Mouse (Mus musculus) heart, postnatal 10 days (tissue): ENCODE data around the gene Pa2g4. TPM values are rescaled to one million over a fixed set of nuclear protein-coding genes. Genes with fewer than 3 reads are reported as not detected.
"Not testable (repeated sequence)": the region's sequence is repeated elsewhere in the genome, so short reads cannot be mapped to it uniquely, and the experiment has no call there.

Experiments
- DNase-seq, 2 experiments: peaks; one replicate each; pipeline ENCODE4 v3.0.0; 2021
- intact Hi-C: fragments of 180-260 bp; cut with DNase I; formaldehyde crosslinking; loops from one replicate; pipeline ENCODE4 v1.15.1; 2025
- total RNA-seq, 2 experiments: library from RNA; stranded (reverse); gene quantifications; 2 replicates each; pipeline ENCODE4 v1.2.3; 2021

The Pa2g4 gene
- total RNA-seq, 2 experiments from 2014 or later, result 60.0 to 64.4 TPM

- intact Hi-C loops, result no loop called here
- peak; percentile 79 to 83 for DNase-seq
Observed at GRCm38 (mm10) chr10:128583644-128584043, 17.9 kb upstream of the Pa2g4 start.

GRCm38 (mm10) chr10:128579731-128580130 lies 13.9 kb upstream of the Pa2g4 start:
- DNase-seq, result no peak
- intact Hi-C loops, result no loop called here

- DNase-seq, result no peak
- intact Hi-C loops, result no loop called here
Observed at GRCm38 (mm10) chr10:128579298-128579697, 13.5 kb upstream of the Pa2g4 start.

DNA sequence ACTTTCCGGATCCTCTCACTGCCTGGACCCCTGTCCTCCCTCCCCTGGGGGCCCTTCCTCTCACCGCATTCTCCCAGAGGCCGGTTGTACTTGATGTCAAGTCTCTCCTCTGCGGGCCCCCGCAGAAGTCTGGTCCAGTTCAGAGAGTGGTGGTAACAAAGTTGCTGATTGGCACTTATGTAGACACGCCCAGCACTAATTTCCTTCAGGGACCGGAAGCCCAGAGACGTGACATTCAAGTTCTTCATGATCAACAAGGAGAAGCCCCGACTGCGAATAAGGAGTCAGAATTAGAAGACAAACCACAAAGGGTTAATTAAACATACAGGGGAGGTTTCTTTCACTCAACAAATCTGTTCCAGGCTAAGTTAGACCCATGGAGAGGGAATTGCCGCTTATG lies 12.5 kb upstream of the Pa2g4 start:
- DNase-seq, result no peak
- intact Hi-C loops, result no loop called here

- no peak for DNase-seq
- intact Hi-C loops, result no loop called here
Observed at GRCm38 (mm10) chr10:128575063-128575462, 9.3 kb upstream of the Pa2g4 start.

- DNase-seq, result no peak
- intact Hi-C loops, result loop anchor here (5.0 kb wide), 3 partner anchors 47 to 107 kb away; partner anchors contain the start of genes Rps26 and Suox
Observed at GRCm38 (mm10) chr10:128565206-128565787, 490 bp downstream of the Pa2g4 start.

- intact Hi-C loops, result no loop called here
- DNase-seq, result no peak
Observed at GRCm38 (mm10) chr10:128563544-128563943, 2.2 kb downstream of the Pa2g4 start.

DNA sequence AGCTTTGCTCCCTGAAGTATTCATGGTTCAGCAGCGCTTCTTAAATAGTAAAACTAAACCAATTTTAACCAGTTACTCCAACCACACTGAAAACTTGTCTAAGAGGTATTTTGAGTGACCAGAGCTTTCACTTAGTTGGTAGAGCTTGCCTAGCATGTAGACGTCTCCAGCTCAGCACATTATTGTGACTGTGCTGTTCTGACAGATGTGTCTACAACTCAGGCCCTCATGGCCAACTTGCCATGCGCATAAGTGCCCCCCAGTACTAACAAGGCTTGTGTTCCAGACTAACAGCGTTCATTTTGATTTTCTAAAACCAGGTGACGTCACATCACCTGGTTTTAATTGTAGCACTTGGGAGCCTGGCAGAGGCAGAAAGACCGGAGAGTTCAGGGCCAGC lies 8.8 kb downstream of the Pa2g4 start:
- intact Hi-C loops, result loop anchor here (5.0 kb wide), 1 partner anchor 35 kb away; no protein-coding TSS in a partner anchor
- DNase-seq, result no peak

DNA sequence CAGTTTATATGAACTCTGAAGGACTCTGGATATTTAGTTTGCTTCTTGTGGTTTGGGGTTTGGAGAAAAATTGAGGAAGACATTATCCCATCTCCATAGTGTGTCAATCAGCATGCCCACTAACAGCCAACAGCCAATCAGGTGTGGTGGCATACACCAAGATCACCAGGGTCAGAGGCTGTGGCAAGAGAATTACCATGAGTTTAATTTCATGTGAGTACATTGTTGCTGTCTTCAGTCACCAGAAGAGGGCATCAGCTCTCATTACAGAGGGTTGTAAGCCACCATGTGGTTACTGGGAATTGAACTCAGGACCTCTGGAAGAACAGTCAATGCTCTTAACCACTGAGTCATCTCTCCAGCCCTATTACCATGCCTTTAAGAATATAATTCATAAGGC lies 9.5 kb downstream of the Pa2g4 start:
- intact Hi-C loops, result loop anchor here (5.0 kb wide), 1 partner anchor 36 kb away; no protein-coding TSS in a partner anchor
- DNase-seq, result no peak

GRCm38 (mm10) chr10:128555567-128555966 lies 10.2 kb downstream of the Pa2g4 start:
- intact Hi-C loops, result loop anchor here (5.0 kb wide), 1 partner anchor 37 kb away; no protein-coding TSS in a partner anchor
- not testable (repeated sequence) for DNase-seq

DNA sequence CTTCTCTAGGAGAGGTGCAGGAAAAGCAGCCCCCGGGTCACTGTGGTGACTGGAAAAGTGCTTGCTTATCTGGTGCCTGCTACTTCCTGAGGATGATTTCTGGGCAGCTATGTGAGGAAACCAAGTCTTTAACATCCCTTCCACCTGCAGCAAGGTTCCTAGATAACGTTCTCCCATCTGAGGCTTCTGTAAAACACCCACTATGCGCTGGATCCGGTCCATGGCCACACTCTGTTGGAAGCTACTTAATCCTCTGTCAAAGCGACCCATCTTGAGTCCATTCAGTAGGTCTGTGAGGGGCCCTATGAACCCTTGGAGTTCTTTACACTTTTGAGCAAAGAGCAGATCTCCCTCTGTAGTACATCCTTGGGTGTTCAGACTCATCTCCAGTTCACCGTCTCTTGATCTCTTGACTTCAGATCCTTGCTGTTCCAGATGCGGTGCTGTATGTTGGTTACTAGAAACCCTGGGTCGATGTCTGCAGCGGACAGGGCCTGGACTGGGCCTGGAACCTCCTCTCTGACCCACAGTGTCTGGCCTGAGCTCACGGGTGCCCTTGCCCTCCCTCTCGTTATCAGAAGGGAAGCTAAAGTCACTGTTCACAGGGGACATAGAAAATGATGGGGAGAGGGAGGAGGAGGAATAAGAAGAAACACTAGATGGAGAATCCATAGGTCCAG lies 15.5 kb downstream of the Pa2g4 start:
- intact Hi-C loops, DNase-seq: not testable (repeated sequence)

- intact Hi-C loops, result not testable (repeated sequence)
- DNase-seq, result peak in 1 of 2 experiments; percentile 29
Observed at GRCm38 (mm10) chr10:128549682-128550057, 16.1 kb downstream of the Pa2g4 start.

DNA sequence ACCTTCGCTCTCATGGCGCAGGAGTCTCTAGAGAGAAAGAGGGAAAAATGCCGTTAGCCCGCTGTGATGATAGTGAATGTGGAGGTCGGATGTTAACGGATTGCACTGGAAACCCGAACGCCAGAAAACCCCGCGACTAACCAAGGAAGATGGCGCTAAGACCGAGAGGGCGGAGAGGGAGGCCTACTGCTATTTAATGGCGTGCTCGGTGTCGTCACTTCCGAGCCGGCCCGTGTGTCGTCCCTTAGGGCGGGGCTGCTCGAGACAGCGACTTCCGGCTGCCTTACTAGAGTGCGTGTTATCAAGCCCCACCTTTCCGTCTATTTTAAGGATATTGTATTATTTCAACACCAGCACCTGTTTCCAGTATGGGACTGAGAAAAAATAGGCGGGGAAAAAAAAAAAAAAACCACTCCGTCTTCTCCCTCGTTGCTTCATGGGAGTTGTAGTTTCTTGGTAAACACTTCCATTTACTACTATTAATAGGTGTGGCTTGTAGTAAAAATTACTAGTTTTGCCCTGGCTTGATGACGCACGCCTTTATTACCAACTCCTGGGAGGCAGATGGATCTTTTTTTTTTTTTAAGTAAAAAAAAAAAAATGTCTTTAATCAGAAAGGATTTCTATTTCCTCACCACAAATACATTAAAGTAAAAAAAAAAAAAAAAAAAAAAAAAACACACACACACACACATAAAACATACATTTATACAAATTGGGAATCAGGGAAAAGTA lies 16.7 kb downstream of the Pa2g4 start, which contains the start of gene Rpl41:
TSS of gene Rpl41 (minus strand) at position 359 of the 735 bp plus-strand sequence.
- intact Hi-C loops, result no loop called here

GRCm38 (mm10) chr10:128548051-128548791 lies 17.6 kb downstream of the Pa2g4 start:
- DNase-seq, intact Hi-C loops: not testable (repeated sequence)

More for the DNA sequence above, 16.7 kb downstream of the Pa2g4 start, which contains the start of gene Rpl41:
- DNase-seq, result peak; percentile 95 to 96

DNA sequence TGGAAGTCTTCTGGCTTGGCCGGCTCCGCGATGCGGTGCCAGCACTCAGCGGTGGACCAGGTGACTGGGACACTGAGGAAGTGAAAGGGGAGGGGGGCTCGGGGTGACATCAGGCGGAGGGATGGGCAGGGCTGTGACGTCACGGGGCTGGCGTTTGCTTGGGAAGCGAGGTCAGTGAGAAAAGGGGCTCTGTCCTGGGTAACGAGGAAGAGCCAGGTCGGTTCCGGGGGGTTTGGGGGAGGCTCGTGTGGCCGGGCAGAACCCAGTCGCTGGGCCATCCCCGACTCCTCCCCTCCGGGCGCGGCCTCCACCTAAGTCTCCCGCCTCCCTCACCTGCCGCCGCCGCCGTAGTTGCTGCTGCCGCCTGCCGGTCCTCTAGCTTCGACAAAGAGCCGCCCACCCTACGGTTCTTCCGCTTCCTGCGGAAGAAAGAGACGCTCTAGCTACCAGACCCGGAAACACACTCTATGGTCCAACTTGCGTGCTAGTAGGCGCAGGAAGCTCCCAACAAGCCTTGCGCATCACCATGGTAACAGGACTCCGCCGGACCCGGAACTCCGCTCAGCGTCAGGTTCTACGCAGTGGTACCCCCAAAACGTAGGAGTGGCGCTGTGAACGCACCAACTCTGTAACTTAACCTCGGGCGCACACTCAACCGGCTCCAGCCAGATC lies 18.3 kb downstream of the Pa2g4 start, which contains the start of gene Zc3h10:
TSS of gene Zc3h10 (minus strand) at position 414 of the 672 bp plus-strand sequence.
- DNase-seq, result peak; percentile 95 to 97
- intact Hi-C loops, result no loop called here

DNA sequence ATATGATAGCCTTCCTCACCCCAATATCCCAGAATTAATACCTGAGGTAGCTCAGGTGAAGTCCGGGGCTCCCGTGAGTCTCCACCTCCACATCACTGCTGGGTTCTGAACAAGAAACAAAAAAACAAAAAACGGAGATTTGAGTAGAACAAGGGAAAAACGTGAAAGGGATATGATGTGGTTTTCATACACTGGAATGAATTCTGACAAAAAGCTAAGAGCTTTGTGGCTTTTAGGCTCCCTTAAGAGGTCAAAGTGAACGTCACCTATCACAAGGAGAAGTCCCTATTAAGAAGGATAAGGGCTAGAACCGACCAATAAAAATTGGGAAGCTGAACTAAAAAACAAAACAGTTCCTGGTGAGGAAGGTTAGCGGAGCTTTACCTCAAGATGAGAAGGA lies 19.0 kb downstream of the Pa2g4 start:
- intact Hi-C loops, result loop anchor here (1.0 kb wide), 1 partner anchor 87 kb away; the partner anchor contains the start of gene Smarcc2
- DNase-seq, result no peak

DNA sequence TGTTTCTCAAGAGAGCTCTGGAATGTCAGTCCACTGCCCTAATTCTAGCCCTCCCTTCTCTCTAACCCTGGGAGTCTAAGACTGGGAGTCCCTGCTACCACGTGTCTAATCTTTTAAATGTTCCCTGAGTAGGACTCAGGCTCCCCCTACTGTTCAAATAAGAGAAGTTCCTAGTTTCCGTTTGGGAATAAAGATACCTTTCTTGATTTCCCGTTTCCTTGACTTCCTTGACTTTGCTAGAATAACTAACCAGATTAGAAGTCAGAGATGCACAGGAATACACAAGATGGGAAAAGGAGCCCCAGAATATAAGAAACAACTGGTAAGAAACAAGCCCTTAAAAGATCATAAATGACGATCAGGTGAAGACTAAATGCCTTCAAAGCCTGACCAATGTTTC lies 19.4 kb downstream of the Pa2g4 start:
- DNase-seq, result peak; percentile 48 to 50
- intact Hi-C loops, result loop anchor here (1.0 kb wide), 1 partner anchor 87 kb away; the partner anchor contains the start of gene Smarcc2

DNA sequence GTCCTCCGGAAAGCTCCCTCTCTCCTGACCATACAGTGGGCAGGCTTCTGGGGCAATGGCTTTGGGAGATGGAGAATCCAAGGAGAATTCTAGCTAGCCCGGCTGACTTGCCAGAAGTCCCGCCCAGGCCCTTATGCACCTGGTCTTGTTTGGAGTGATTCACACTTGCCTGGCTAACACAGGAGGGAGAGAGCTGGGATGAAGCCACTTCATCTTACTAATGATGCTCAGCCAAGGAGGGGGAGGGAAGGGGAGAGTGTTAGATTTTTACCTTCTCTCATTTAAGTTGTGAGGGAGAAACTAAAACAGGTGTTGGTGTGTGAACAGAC lies 20.3 kb downstream of the Pa2g4 start:
- intact Hi-C loops, result no loop called here

GRCm38 (mm10) chr10:128544674-128545569 lies 20.9 kb downstream of the Pa2g4 start:
- intact Hi-C loops, result loop anchor here (5.0 kb wide), 1 partner anchor 178 kb away; the partner anchor contains the start of gene Coq10a
- no peak for DNase-seq

More for the DNA sequence above, 20.3 kb downstream of the Pa2g4 start:
- DNase-seq, result no peak
